Mouse (Mus musculus) limb, embryonic 15.5 days (tissue): ENCODE results near the gene Sqor. TPM values are rescaled to one million over a fixed set of nuclear protein-coding genes. Genes with fewer than 3 reads are reported as not detected.
A peak's percentile ranks its signal among the peaks of the same experiment; 100 is the strongest.

Experiments used
- ATAC-seq: fragments of 200-750 bp; cut with Nextera tagmentation; 2 replicates; pipeline ENCODE4 v1.8.0; 2017; ENCODE audit warnings: low read depth, moderate TSS enrichment; ENCODE audit not compliant: insufficient number of reproducible peaks, low FRiP score, low TSS enrichment
- H3K27ac ChIP-seq: fragments of 300-500 bp; sonication (generic); 2 replicates; pipeline ENCODE4 v1.5.1; 2015; ENCODE audit warnings: moderate library complexity, mild to moderate bottlenecking, inconsistent platforms
- H3K27me3 ChIP-seq: fragments of 300-500 bp; sonication (generic); 2 replicates; pipeline ENCODE4 v1.6.1; 2015; ENCODE audit warnings: inconsistent platforms
- H3K36me3 ChIP-seq: fragments of 300-500 bp; sonication (generic); 2 replicates; pipeline ENCODE4 v1.6.1; 2015; ENCODE audit warnings: inconsistent platforms
- H3K4me1 ChIP-seq: fragments of 300-500 bp; sonication (generic); 2 replicates; pipeline ENCODE4 v1.6.1; 2015; ENCODE audit warnings: inconsistent platforms
- H3K4me2 ChIP-seq: fragments of 300-500 bp; sonication (generic); 2 replicates; pipeline ENCODE4 v1.6.1; 2015; ENCODE audit warnings: mild to moderate bottlenecking, inconsistent platforms
- H3K4me3 ChIP-seq: fragments of 300-500 bp; sonication (generic); 2 replicates; pipeline ENCODE4 v1.5.1; 2015; ENCODE audit warnings: mild to moderate bottlenecking, inconsistent platforms
- H3K9ac ChIP-seq: fragments of 300-500 bp; sonication (generic); 2 replicates; pipeline ENCODE4 v1.6.1; 2015; ENCODE audit warnings: inconsistent platforms
- H3K9me3 ChIP-seq: fragments of 300-500 bp; sonication (generic); 2 replicates; pipeline ENCODE4 v1.6.1; 2016; ENCODE audit warnings: inconsistent platforms
- WGBS: fragments of 180-500 bp; shearing (Covaris S2); methylation state at CpG from one replicate; pipeline ENCODE4 v1.1.7; 2015; 5-methylcytosine and 5-hydroxymethylcytosine counted together
- polyA plus RNA-seq: library from polyadenylated mRNA; unstranded; fragments of >200 nt; fragmentation: Nextera tagmentation; extraction: Ambion mirVana; gene quantifications from 2 replicates; pipeline ENCODE4 v1.2.1, GENCODE M21; 2015

Sqor gene
- 8.0 and 10.3 TPM in 2 replicates for polyA plus RNA-seq

GRCm38 (mm10) chr2:122765071-122765793, at the start of gene Sqor:
Gene Sqor, plus strand, starts transcription at chr2:122765237.
- Histone ChIP-seq H3K4me1 (peaks cover 7% of the 10 kb centered on the region), H3K27ac (no peak within 1 kb of the TSS), H3K27me3 (peaks cover 28% of the 10 kb centered on the region), H3K4me2 (peak within 1 kb of the TSS; percentile 91), H3K4me3 (peak within 1 kb of the TSS; percentile 46), H3K36me3 (no peaks in the 10 kb centered on the region), H3K9ac (peak within 1 kb of the TSS; percentile 40; the same call in 1 of the 2 replicates), H3K9me3 (no peaks in the 10 kb centered on the region)
- ATAC-seq: 0 out of 2 replicates have a peak, but pooled peaks have one; percentile 52
- 1% methylated on average over 41 of the region's 46 CpGs for WGBS

GRCm38 (mm10) chr2:122716301-122716842, 48.7 kb upstream of the Sqor start:
- Histone ChIP-seq H3K36me3 (no peaks in the 10 kb centered on the region), H3K4me1 (no peaks in the 10 kb centered on the region), H3K27ac (no peak overlapping the region), H3K27me3 (no peaks in the 10 kb centered on the region), H3K4me2 (no peak overlapping the region), H3K4me3 (no peak overlapping the region), H3K9me3 (no peaks in the 10 kb centered on the region), H3K9ac (no peak overlapping the region)
- WGBS: 74% methylated on average over 3 of the region's 3 CpGs
- ATAC-seq: no peak

GRCm38 (mm10) chr2:122719232-122719631, 45.8 kb upstream of the Sqor start:
- H3K4me2 ChIP-seq: no peak overlapping the region
- no peaks in the 10 kb centered on the region for H3K27me3 ChIP-seq
- no peaks in the 10 kb centered on the region for H3K9me3 ChIP-seq
- WGBS: 41% methylated on average over 1 of the region's 1 CpGs
- no peak overlapping the region for H3K27ac ChIP-seq
- H3K4me3 ChIP-seq: no peak overlapping the region
- no peak overlapping the region for H3K9ac ChIP-seq
- no peaks in the 10 kb centered on the region for H3K4me1 ChIP-seq
- H3K36me3 ChIP-seq: no peaks in the 10 kb centered on the region
- no peak for ATAC-seq

GRCm38 (mm10) chr2:122720564-122720963, 44.5 kb upstream of the Sqor start:
- H3K36me3 ChIP-seq: no peaks in the 10 kb centered on the region
- H3K27me3 ChIP-seq: no peaks in the 10 kb centered on the region
- no peak for ATAC-seq
- WGBS: 66% methylated on average over 3 of the region's 3 CpGs
- H3K4me3 ChIP-seq: no peak overlapping the region
- H3K9ac ChIP-seq: no peak overlapping the region
- H3K4me2 ChIP-seq: no peak overlapping the region
- H3K27ac ChIP-seq: no peak overlapping the region
- no peaks in the 10 kb centered on the region for H3K4me1 ChIP-seq
- H3K9me3 ChIP-seq: no peaks in the 10 kb centered on the region

- WGBS: 56% methylated on average over 10 of the region's 10 CpGs
- no peaks in the 10 kb centered on the region for H3K27me3 ChIP-seq
- H3K4me2 ChIP-seq: no peak overlapping the region
- no peak for ATAC-seq
- H3K9ac ChIP-seq: no peak overlapping the region
- H3K9me3 ChIP-seq: no peaks in the 10 kb centered on the region
- no peaks in the 10 kb centered on the region for H3K4me1 ChIP-seq
- H3K27ac ChIP-seq: no peak overlapping the region
- no peak overlapping the region for H3K4me3 ChIP-seq
- no peaks in the 10 kb centered on the region for H3K36me3 ChIP-seq
Measured at GRCm38 (mm10) chr2:122725604-122726003, 39.4 kb upstream of the Sqor start.

- Histone ChIP-seq H3K36me3 (no peaks in the 10 kb centered on the region), H3K27me3 (peaks cover 6% of the 10 kb centered on the region; the same call in 1 of the 2 replicates), H3K9me3 (no peaks in the 10 kb centered on the region), H3K4me1 (no peaks in the 10 kb centered on the region), H3K4me2 (no peak overlapping the region), H3K4me3 (no peak overlapping the region), H3K9ac (no peak overlapping the region), H3K27ac (no peak overlapping the region)
- no peak for ATAC-seq
- 75% methylated on average over 2 of the region's 2 CpGs for WGBS
Measured at GRCm38 (mm10) chr2:122731456-122731855, 33.6 kb upstream of the Sqor start.

- peak within 1 kb of the TSS; percentile 97 for H3K27ac ChIP-seq
- ATAC-seq: peak; percentile 92
- H3K4me3 ChIP-seq: peak within 1 kb of the TSS; percentile 89
- peak within 1 kb of the TSS; percentile 58 for H3K4me2 ChIP-seq
- H3K9ac ChIP-seq: peak within 1 kb of the TSS; percentile 93
- H3K9me3 ChIP-seq: no peaks in the 10 kb centered on the region
- 0 out of 2 replicates have a peak, but pooled peaks cover 8% of the 10 kb centered on the region for H3K36me3 ChIP-seq
- H3K4me1 ChIP-seq: peaks cover 5% of the 10 kb centered on the region
- peaks cover 6% of the 10 kb centered on the region; the same call in 1 of the 2 replicates for H3K27me3 ChIP-seq
- WGBS: under 1% methylated on average over 50 of the region's 59 CpGs
Measured at GRCm38 (mm10) chr2:122737894-122738830, 26.9 kb upstream of the Sqor start, which contains the start of gene Bloc1s6. Gene Bloc1s6, plus strand, starts transcription at chr2:122738503.

- Histone ChIP-seq H3K9me3 (no peaks in the 10 kb centered on the region), H3K4me2 (peak overlapping the region; percentile 58), H3K9ac (peak overlapping the region; percentile 93), H3K36me3 (0 out of 2 replicates have a peak, but pooled peaks cover 8% of the 10 kb centered on the region), H3K4me1 (peaks cover 5% of the 10 kb centered on the region), H3K4me3 (peak overlapping the region; percentile 89), H3K27me3 (peaks cover 6% of the 10 kb centered on the region; the same call in 1 of the 2 replicates), H3K27ac (peak overlapping the region; percentile 97; the same call in 1 of the 2 replicates)
- 24% methylated on average over 7 of the region's 7 CpGs for WGBS
- ATAC-seq: no peak
Measured at GRCm38 (mm10) chr2:122739023-122739422, 26.0 kb upstream of the Sqor start.

- Histone ChIP-seq H3K9ac (no peak overlapping the region), H3K4me3 (no peak overlapping the region), H3K27me3 (no peaks in the 10 kb centered on the region), H3K27ac (no peak overlapping the region), H3K4me1 (no peaks in the 10 kb centered on the region), H3K36me3 (peaks cover 47% of the 10 kb centered on the region), H3K9me3 (no peaks in the 10 kb centered on the region), H3K4me2 (no peak overlapping the region)
- WGBS: 83% methylated on average over 9 of the region's 9 CpGs
- no peak for ATAC-seq
Measured at GRCm38 (mm10) chr2:122746461-122746860, 18.6 kb upstream of the Sqor start.

GRCm38 (mm10) chr2:122753739-122754343, 11.2 kb upstream of the Sqor start:
- no peak for ATAC-seq
- Histone ChIP-seq H3K4me3 (no peak overlapping the region), H3K9me3 (no peaks in the 10 kb centered on the region), H3K9ac (no peak overlapping the region), H3K4me1 (no peaks in the 10 kb centered on the region), H3K36me3 (peaks cover under 1% of the 10 kb centered on the region; the same call in 1 of the 2 replicates), H3K4me2 (no peak overlapping the region), H3K27ac (no peak overlapping the region), H3K27me3 (no peaks in the 10 kb centered on the region; the same call in 1 of the 2 replicates)
- 14% methylated on average over 7 of the region's 7 CpGs for WGBS

- Histone ChIP-seq H3K36me3 (no peaks in the 10 kb centered on the region), H3K9me3 (no peaks in the 10 kb centered on the region), H3K4me3 (no peak overlapping the region), H3K27me3 (peaks cover 10% of the 10 kb centered on the region; the same call in 1 of the 2 replicates), H3K4me1 (no peaks in the 10 kb centered on the region), H3K9ac (no peak overlapping the region), H3K4me2 (no peak overlapping the region), H3K27ac (no peak overlapping the region)
- ATAC-seq: no peak
- whole genome bisulfite sequencing: 96% methylated on average over 1 of the region's 1 CpGs
Measured at GRCm38 (mm10) chr2:122759791-122760190, 5.2 kb upstream of the Sqor start.
